Mouse (Mus musculus) spleen, adult 2 months (tissue): ENCODE measurements around the gene Cox4i2. TPM values are rescaled to one million over a fixed set of nuclear protein-coding genes. Genes with fewer than 3 reads are reported as not detected.

ENCODE experiments used
- DNase-seq, 2 experiments: peaks; one replicate each; pipeline versions ENCODE4 v3.0.0 to v3.0.0-alpha.2; 2012 to 2021; ENCODE audit warnings: low spot score in 2 of 2, low read depth in 1 of 2
- H3K27ac ChIP-seq: fragments of 200-500 bp; 2 replicates; pipeline ENCODE4 v1.5.1; 2012; ENCODE audit warnings: low read length, inconsistent platforms; ENCODE audit not compliant: insufficient read depth
- H3K27me3 ChIP-seq: fragments of 200-500 bp; 2 replicates; pipeline ENCODE4 v1.6.1; 2012; ENCODE audit warnings: mild to moderate bottlenecking, moderate library complexity, low read length, inconsistent platforms; ENCODE audit not compliant: control insufficient read depth, insufficient read depth
- H3K36me3 ChIP-seq: fragments of 200-500 bp; 2 replicates; pipeline ENCODE4 v1.6.1; 2012; ENCODE audit warnings: mild to moderate bottlenecking, low read length, inconsistent platforms; ENCODE audit not compliant: control insufficient read depth, insufficient read depth
- H3K4me1 ChIP-seq: fragments of 200-500 bp; 2 replicates; pipeline ENCODE4 v1.6.1; 2011; ENCODE audit warnings: inconsistent platforms; ENCODE audit not compliant: control insufficient read depth, insufficient read depth, insufficient read length
- H3K4me3 ChIP-seq: fragments of 200-500 bp; 2 replicates; pipeline ENCODE4 v1.5.1; 2011; ENCODE audit warnings: mild to moderate bottlenecking, inconsistent platforms; ENCODE audit not compliant: insufficient read depth, insufficient read length; ENCODE audit errors: extremely low read depth
- CTCF ChIP-seq: fragments of 200-500 bp; IDR thresholded peaks from 2 replicates; pipeline ENCODE4 v1.5.1; 2011; ENCODE audit warnings: mild to moderate bottlenecking, inconsistent platforms; ENCODE audit not compliant: insufficient read depth, insufficient read length, insufficient replicate concordance; ENCODE audit errors: extremely low read depth
- POLR2A ChIP-seq: fragments of 200-500 bp; IDR thresholded peaks from 2 replicates; pipeline ENCODE4 v1.6.1; 2011; ENCODE audit warnings: low read depth, low read length, inconsistent platforms
- WGBS: fragments of 180-500 bp; shearing (Covaris S2); methylation state at CpG from one replicate; pipeline ENCODE4 v1.1.7; 2018; 5-methylcytosine and 5-hydroxymethylcytosine counted together
- polyA plus RNA-seq: library from polyadenylated mRNA; depleted of rRNA; stranded (reverse); fragments of >200 nt; gene quantifications from 2 replicates; pipeline ENCODE4 v1.2.3, GENCODE M21; 2012

The Cox4i2 gene
- polyA plus RNA-seq, 1 experiment: 0.56 TPM

- no peak for TF ChIP-seq POLR2A
- TF ChIP-seq CTCF: no peak
- Histone ChIP-seq H3K27ac (0 out of 2 replicates have a peak overlapping the region, but pooled peaks have one; percentile 7), H3K4me3 (no peak overlapping the region), H3K4me1 (peaks cover 33% of the 10 kb centered on the region), H3K27me3 (no peaks in the 10 kb centered on the region), H3K36me3 (no peaks in the 10 kb centered on the region)
- DNase-seq: no peak
- WGBS: 35% methylated on average over 9 of the region's 9 CpGs
Observed at GRCm38 (mm10) chr2:152794281-152794827, 40.4 kb downstream of the Cox4i2 start.

DNA sequence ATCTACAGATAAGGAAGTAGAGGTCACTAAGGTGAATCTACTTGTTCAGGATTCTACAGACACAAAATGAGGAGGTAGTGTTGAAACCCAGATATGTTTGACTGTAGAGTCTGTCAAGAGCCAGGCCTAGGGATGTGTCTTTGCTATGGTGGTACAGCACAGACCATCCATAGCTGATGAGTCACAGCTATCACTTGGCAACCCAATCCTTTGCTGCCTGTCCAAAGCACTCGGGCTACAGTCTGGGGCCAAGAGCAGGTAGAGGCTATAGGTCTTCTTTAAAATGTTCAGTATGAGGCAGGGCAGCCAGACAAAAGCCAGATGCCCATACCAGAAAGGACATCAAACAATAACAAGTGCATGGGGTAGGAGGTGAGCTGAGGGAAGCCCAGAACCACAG lies 43.6 kb downstream of the Cox4i2 start:
- H3K4me1 ChIP-seq: peaks cover 18% of the 10 kb centered on the region; the same call in 1 of the 2 replicates

DNA sequence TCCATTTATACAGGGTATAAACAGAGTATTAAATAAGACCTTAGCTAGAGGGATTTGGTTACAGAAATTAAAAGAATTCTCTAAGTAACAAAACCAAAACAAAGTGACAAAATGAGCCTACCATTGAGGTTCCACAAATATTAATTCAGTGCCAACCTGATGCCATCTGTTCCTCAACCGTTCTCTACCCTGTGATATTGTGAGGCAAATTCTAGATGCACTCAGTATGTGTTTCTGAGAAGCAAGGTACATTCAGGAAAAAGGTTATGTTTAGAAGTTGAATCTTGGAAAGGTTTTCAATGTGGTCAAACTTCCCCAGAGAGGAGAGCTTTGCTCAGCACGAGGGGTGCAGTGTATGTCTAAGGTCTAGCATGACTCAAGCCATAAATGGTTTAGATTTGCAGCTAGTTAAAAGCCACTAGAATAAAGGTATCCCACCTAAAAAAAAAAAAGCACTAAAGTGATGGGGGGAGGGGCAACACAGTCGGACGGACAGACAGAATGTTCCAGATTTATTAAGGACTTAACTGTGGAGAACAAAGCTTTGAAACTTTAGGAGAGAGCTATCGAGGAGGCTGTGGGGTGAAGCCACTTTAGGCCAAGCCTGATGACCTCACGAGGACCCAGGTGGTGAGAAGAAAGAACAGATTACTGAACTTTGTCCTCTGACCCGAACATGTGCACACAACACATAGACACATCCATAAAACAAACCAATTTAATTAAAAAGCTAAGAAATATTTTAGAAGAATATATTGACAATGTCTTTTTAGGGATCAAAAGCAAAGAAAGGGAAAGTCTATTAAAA lies 46.2 kb downstream of the Cox4i2 start:
- H3K27ac ChIP-seq: no peak overlapping the region
- H3K36me3 ChIP-seq: no peaks in the 10 kb centered on the region
- peaks cover 16% of the 10 kb centered on the region for H3K4me1 ChIP-seq
- no peak for TF ChIP-seq CTCF
- TF ChIP-seq POLR2A: no peak
- H3K4me3 ChIP-seq: no peak overlapping the region
- no peaks in the 10 kb centered on the region for H3K27me3 ChIP-seq
- 78% methylated on average over 7 of the region's 7 CpGs for WGBS
- DNase-seq: no peak

More for the DNA sequence above, 43.6 kb downstream of the Cox4i2 start:
- H3K27me3 ChIP-seq: no peaks in the 10 kb centered on the region
- H3K36me3 ChIP-seq: no peaks in the 10 kb centered on the region
- H3K27ac ChIP-seq: no peak overlapping the region
- no peak for DNase-seq
- TF ChIP-seq CTCF: no peak
- H3K4me3 ChIP-seq: no peak overlapping the region
- 83% methylated on average over 1 of the region's 1 CpGs for WGBS

DNA sequence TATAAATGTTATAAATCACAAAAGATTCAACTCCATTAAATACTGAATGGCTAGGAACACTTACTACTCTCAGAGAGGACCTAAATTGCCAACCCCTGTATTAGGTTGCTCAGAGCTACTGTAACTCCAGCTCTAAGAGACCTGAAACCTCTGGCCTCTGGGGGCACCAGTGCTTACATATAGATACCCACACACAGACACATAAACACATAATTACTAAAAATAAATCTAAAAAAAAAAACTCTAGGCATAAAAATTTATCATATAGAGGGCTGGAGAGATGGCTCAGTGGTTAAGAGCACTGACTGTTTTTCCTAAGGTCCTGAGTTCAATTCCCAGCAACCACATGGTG lies 46.8 kb downstream of the Cox4i2 start:
- TF ChIP-seq CTCF: no peak
- no peak for TF ChIP-seq POLR2A
- DNase-seq: no peak
- H3K27me3 ChIP-seq: no peaks in the 10 kb centered on the region
- no peak overlapping the region for H3K27ac ChIP-seq
- H3K4me3 ChIP-seq: no peak overlapping the region
- peaks cover 16% of the 10 kb centered on the region for H3K4me1 ChIP-seq
- no peaks in the 10 kb centered on the region for H3K36me3 ChIP-seq

DNA sequence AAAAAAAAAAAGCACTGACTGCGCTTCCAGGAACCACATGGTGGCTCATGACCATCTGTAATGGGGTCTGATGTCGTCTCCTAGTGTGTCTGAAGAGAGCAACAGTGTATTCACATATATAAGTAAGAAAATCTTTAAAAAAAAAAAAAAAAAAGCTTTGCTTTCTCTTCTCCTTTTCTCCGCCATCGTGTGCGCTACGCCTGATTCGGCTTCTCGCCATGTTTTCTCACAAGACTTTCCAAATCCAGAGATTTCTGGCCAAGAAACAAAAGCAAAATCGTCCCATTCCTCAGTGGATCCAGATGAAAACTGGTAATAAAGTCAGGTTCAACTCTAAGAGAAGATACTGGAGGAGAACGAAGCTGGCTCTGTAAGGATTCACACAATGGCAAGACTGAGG lies 48.3 kb downstream of the Cox4i2 start:
- WGBS: 70% methylated on average over 10 of the region's 10 CpGs
- TF ChIP-seq CTCF: no peak
- no peak for TF ChIP-seq POLR2A
- Histone ChIP-seq H3K27me3 (no peaks in the 10 kb centered on the region), H3K4me3 (no peak overlapping the region), H3K4me1 (peaks cover 16% of the 10 kb centered on the region), H3K36me3 (no peaks in the 10 kb centered on the region), H3K27ac (no peak overlapping the region)
- DNase-seq: no peak

GRCm38 (mm10) chr2:152803081-152803480 lies 49.1 kb downstream of the Cox4i2 start:
- 77% methylated on average over 5 of the region's 5 CpGs for WGBS
- no peak for TF ChIP-seq POLR2A
- no peak for TF ChIP-seq CTCF
- no peak overlapping the region for H3K4me3 ChIP-seq
- H3K4me1 ChIP-seq: peaks cover 12% of the 10 kb centered on the region
- no peaks in the 10 kb centered on the region for H3K27me3 ChIP-seq
- DNase-seq: no peak
- no peaks in the 10 kb centered on the region for H3K36me3 ChIP-seq
- H3K27ac ChIP-seq: no peak overlapping the region

DNA sequence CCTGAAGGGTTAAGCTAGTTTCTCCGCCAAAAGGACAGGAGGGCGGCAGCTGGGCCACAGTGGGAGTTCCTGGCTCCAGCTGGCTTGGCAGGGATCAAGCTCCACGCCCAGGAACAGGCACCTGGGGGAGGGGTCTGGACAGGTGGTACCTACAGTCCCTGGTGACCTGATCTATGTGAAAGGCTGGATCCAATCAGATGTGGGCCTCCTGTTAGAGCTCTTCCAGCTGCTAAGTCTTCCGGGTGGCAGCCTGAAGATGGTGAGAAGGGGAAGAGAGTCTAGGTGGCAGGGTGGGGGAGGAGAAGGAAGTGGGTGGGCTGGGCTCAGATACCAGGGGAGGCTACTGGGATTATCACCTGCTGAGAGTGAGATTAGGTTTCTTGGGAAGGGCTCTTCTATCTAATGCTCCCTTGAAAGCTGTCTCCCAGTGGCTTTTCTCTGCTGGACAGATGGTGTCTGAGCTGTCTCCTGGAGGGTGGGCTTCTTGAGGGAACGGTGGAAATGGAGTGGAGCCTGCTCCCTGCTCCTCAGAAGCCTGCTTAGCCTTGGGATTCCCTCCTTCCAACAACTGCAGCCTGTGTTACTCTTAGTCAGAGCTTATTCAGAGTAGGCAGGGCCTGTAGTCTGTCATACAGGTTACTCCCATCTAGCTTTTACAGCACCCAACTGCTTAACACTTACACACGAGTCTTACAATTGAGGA lies 50.6 kb downstream of the Cox4i2 start:
- no peak for DNase-seq
- H3K4me3 ChIP-seq: no peak overlapping the region
- TF ChIP-seq CTCF: no peak
- TF ChIP-seq POLR2A: no peak
- H3K27me3 ChIP-seq: no peaks in the 10 kb centered on the region
- 36% methylated on average over 6 of the region's 6 CpGs for WGBS
- H3K27ac ChIP-seq: 0 out of 2 replicates have a peak overlapping the region, but pooled peaks have one; percentile 43
- H3K36me3 ChIP-seq: no peaks in the 10 kb centered on the region
- peaks cover 12% of the 10 kb centered on the region for H3K4me1 ChIP-seq
